Mouse (Mus musculus) forebrain, postnatal 0 days (tissue): Measurements from ENCODE around the gene Msh3. TPM values are rescaled to one million over a fixed set of nuclear protein-coding genes. Genes with fewer than 3 reads are reported as not detected.
A peak's percentile ranks its signal among the peaks of the same experiment; 100 is the strongest.

Experiments used
- ATAC-seq: fragments of 200-750 bp; cut with Nextera tagmentation; 2 replicates; pipeline ENCODE4 v1.8.0; 2017; ENCODE audit warnings: mild to moderate bottlenecking, moderate library complexity
- DNase-seq: peaks from one replicate; pipeline ENCODE4 v3.0.0-alpha.2; 2015
- H3K27ac ChIP-seq: fragments of 300-500 bp; sonication (generic); 2 replicates; pipeline ENCODE4 v1.5.1; 2014; ENCODE audit warnings: low read depth, mild to moderate bottlenecking, antibody characterized with exemption, low read length, moderate library complexity, mixed read lengths
- H3K27me3 ChIP-seq: fragments of 300-500 bp; sonication (generic); 2 replicates; pipeline ENCODE4 v1.6.1; 2014; ENCODE audit warnings: mild to moderate bottlenecking, low read length, mixed read lengths; ENCODE audit not compliant: insufficient read depth
- H3K36me3 ChIP-seq: fragments of 300-500 bp; sonication (generic); 2 replicates; pipeline ENCODE4 v1.6.1; 2014; ENCODE audit warnings: mild to moderate bottlenecking, moderate library complexity; ENCODE audit not compliant: insufficient read depth
- H3K4me1 ChIP-seq: fragments of 300-500 bp; sonication (generic); 2 replicates; pipeline ENCODE4 v1.6.1; 2014; ENCODE audit warnings: antibody characterized with exemption; ENCODE audit not compliant: insufficient read depth
- H3K4me2 ChIP-seq: fragments of 300-500 bp; sonication (generic); 2 replicates; pipeline ENCODE4 v1.6.1; 2014; ENCODE audit warnings: low read depth, mild to moderate bottlenecking, moderate library complexity
- H3K4me3 ChIP-seq: fragments of 300-500 bp; sonication (generic); 2 replicates; pipeline ENCODE4 v1.5.1; 2014; ENCODE audit warnings: low read depth, low read length, mixed read lengths
- H3K9ac ChIP-seq: fragments of 300-500 bp; sonication (generic); 2 replicates; pipeline ENCODE4 v1.6.1; 2014; ENCODE audit warnings: mild to moderate bottlenecking
- H3K9me3 ChIP-seq: fragments of 300-500 bp; sonication (generic); 2 replicates; pipeline ENCODE4 v1.6.1; 2016; ENCODE audit warnings: low read length
- CTCF ChIP-seq: sonication (generic); IDR thresholded peaks from 2 replicates; pipeline ENCODE4 v1.5.1; 2016; ENCODE audit warnings: antibody characterized with exemption, control low read depth, low read depth
- WGBS: fragments of 180-500 bp; shearing (Covaris S2); extraction: QIAGEN DNeasy Blood & Tissue Kit; methylation state at CpG from one replicate; pipeline ENCODE4 v1.1.7; 2014; 5-methylcytosine and 5-hydroxymethylcytosine counted together
- polyA plus RNA-seq: library from polyadenylated mRNA; unstranded; fragments of >200 nt; fragmentation: Nextera tagmentation; extraction: Ambion mirVana; gene quantifications from 2 replicates; pipeline ENCODE4 v1.2.1, GENCODE M21; 2015
- total RNA-seq: library from RNA; depleted of rRNA; stranded (reverse); fragments of >200 nt; gene quantifications from 2 replicates; pipeline ENCODE4 v1.2.3, GENCODE M21; 2014

Msh3 gene
- total and polyA plus RNA-seq, 2 experiments from 2014 or later: 20.3 to 33.6 TPM

DNA sequence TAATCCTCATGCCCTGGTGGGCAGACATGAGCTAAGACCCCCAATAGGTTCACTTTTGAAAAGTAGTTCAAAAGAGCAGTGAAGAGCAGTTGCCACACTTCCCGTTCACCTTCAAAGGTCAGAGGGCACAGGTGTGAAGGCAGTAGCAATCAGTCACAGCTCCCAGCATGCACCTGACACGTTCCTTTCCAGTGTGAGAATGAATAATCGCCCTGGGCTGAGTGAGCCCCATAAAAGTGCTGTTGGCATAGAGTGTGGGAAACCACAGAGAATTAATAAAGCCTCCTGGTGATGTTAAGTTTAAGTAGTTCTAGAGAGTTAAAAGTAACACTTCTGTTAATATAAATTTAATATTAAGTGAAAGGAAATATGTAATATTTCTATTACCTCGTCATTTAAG lies 63.2 kb downstream of the Msh3 start:
- Histone ChIP-seq H3K27me3 (no peaks in the 10 kb centered on the region), H3K4me2 (no peak overlapping the region), H3K36me3 (0 out of 2 replicates have a peak, but pooled peaks cover 8% of the 10 kb centered on the region), H3K27ac (no peak overlapping the region), H3K4me1 (no peaks in the 10 kb centered on the region), H3K4me3 (no peak overlapping the region), H3K9ac (no peak overlapping the region), H3K9me3 (no peaks in the 10 kb centered on the region)
- DNase-seq: no peak
- TF ChIP-seq CTCF: no peak
- WGBS: 77% methylated on average over 4 of the region's 4 CpGs
- no peak for ATAC-seq

- no peaks in the 10 kb centered on the region for H3K4me1 ChIP-seq
- DNase-seq (no peak), ATAC-seq (peak; percentile 66; the same call in 1 of the 2 replicates)
- no peaks in the 10 kb centered on the region for H3K9me3 ChIP-seq
- no peak overlapping the region for H3K4me3 ChIP-seq
- 60% methylated on average over 2 of the region's 2 CpGs for WGBS
- no peak overlapping the region for H3K27ac ChIP-seq
- no peak overlapping the region for H3K4me2 ChIP-seq
- no peak for TF ChIP-seq CTCF
- H3K27me3 ChIP-seq: no peaks in the 10 kb centered on the region
- no peaks in the 10 kb centered on the region for H3K36me3 ChIP-seq
- H3K9ac ChIP-seq: no peak overlapping the region
These were observed 77.8 kb downstream of the Msh3 start for GRCm38 (mm10) chr13:92277027-92277426.

GRCm38 (mm10) chr13:92275292-92275691 lies 79.5 kb downstream of the Msh3 start:
- Histone ChIP-seq H3K4me3 (no peak overlapping the region), H3K9ac (no peak overlapping the region), H3K9me3 (no peaks in the 10 kb centered on the region), H3K4me1 (no peaks in the 10 kb centered on the region), H3K36me3 (no peaks in the 10 kb centered on the region), H3K27ac (no peak overlapping the region), H3K4me2 (no peak overlapping the region), H3K27me3 (no peaks in the 10 kb centered on the region)
- DNase-seq: no peak
- TF ChIP-seq CTCF: no peak
- ATAC-seq: no peak
- WGBS: 91% methylated on average over 9 of the region's 9 CpGs

GRCm38 (mm10) chr13:92274274-92275198 lies 80.3 kb downstream of the Msh3 start:
- Histone ChIP-seq H3K4me3 (no peak overlapping the region), H3K27me3 (no peaks in the 10 kb centered on the region), H3K9me3 (no peaks in the 10 kb centered on the region), H3K9ac (no peak overlapping the region), H3K4me2 (no peak overlapping the region), H3K4me1 (no peaks in the 10 kb centered on the region), H3K27ac (no peak overlapping the region), H3K36me3 (no peaks in the 10 kb centered on the region)
- 60% methylated on average over 14 of the region's 14 CpGs for WGBS
- DNase-seq (peak; percentile 55), ATAC-seq (no peak)
- TF ChIP-seq CTCF: no peak

DNA sequence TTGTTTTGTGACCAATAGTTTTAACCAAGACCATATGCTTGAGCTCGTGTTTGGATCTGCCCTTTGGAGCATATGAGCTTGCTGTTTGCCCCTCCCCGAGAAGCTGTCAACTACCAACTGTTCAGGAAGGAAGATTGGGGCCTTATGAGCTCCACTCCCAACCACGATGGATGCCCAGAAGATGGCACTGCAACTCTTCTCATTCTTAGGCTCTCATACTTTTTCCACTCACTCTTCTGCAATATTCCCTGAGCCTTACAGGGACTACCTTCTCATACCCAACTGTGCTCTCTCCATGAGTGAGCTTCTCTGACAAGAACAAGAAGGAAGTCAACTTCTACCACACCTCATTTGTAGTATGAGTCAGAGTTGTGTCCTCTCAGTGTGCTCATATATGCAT lies 87.7 kb downstream of the Msh3 start:
- Histone ChIP-seq H3K4me2 (no peak overlapping the region), H3K36me3 (no peaks in the 10 kb centered on the region), H3K9me3 (0 out of 2 replicates have a peak, but pooled peaks cover 4% of the 10 kb centered on the region), H3K9ac (no peak overlapping the region), H3K27ac (no peak overlapping the region), H3K4me3 (no peak overlapping the region), H3K27me3 (no peaks in the 10 kb centered on the region), H3K4me1 (no peaks in the 10 kb centered on the region)
- DNase-seq (no peak), ATAC-seq (no peak)
- no peak for TF ChIP-seq CTCF
- WGBS: 78% methylated on average over 3 of the region's 3 CpGs

DNA sequence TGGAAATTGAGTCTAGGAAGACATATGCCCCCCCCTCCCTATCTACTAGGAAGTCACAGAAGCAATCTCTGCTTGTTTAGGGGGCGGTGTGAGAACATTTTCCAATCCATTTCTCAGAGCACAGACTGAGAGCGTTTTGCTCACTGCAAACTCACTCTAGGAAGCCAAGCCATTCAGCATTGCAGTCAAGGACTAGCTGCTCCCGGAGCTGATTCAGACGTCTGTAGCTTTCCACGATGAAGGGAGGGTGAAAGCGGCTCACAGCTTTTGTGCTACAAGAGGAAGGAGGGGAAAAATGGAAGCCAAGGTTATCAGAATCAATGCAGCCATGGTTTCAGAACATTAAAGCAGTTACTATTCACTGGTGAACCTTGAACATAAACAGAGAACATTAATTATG lies 91.2 kb downstream of the Msh3 start:
- 0 out of 2 replicates have a peak, but pooled peaks cover 4% of the 10 kb centered on the region for H3K9me3 ChIP-seq
- no peaks in the 10 kb centered on the region for H3K36me3 ChIP-seq
- H3K27me3 ChIP-seq: no peaks in the 10 kb centered on the region
- WGBS: 82% methylated on average over 6 of the region's 6 CpGs
- DNase-seq (no peak), ATAC-seq (no peak)
- no peak for TF ChIP-seq CTCF
- no peak overlapping the region for H3K4me3 ChIP-seq
- no peak overlapping the region for H3K9ac ChIP-seq
- no peak overlapping the region for H3K27ac ChIP-seq
- no peak overlapping the region for H3K4me2 ChIP-seq
- no peaks in the 10 kb centered on the region for H3K4me1 ChIP-seq

- Histone ChIP-seq H3K9me3 (no peaks in the 10 kb centered on the region), H3K4me3 (no peak overlapping the region), H3K4me2 (no peak overlapping the region), H3K4me1 (no peaks in the 10 kb centered on the region), H3K36me3 (no peaks in the 10 kb centered on the region), H3K27me3 (no peaks in the 10 kb centered on the region), H3K9ac (no peak overlapping the region), H3K27ac (no peak overlapping the region)
- 79% methylated on average over 5 of the region's 5 CpGs for WGBS
- no peak for TF ChIP-seq CTCF
- no peak for ATAC-seq
- no peak for DNase-seq
These were observed 93.5 kb downstream of the Msh3 start for GRCm38 (mm10) chr13:92261329-92261728.
